Mouse (Mus musculus) thymus, adult 2 months (tissue): ENCODE measurements around the gene 1500009L16Rik. TPM values are rescaled to one million over a fixed set of nuclear protein-coding genes. Genes with fewer than 3 reads are reported as not detected.

ENCODE experiments used
- DNase-seq: peaks from one replicate; pipeline ENCODE4 v3.0.0; 2021
- H3K27ac ChIP-seq: fragments of 200-500 bp; 2 replicates; pipeline ENCODE4 v1.5.1; 2012; ENCODE audit warnings: low read length, control low read depth; ENCODE audit not compliant: control insufficient read depth, insufficient read depth
- H3K27me3 ChIP-seq: fragments of 200-500 bp; 2 replicates; pipeline ENCODE4 v1.6.1; 2012; ENCODE audit warnings: mild to moderate bottlenecking, low read length, moderate library complexity, mixed read lengths; ENCODE audit not compliant: control insufficient read depth, insufficient read depth
- H3K36me3 ChIP-seq: fragments of 200-500 bp; 2 replicates; pipeline ENCODE4 v1.6.1; 2012; ENCODE audit warnings: mild to moderate bottlenecking, low read length, moderate library complexity; ENCODE audit not compliant: control insufficient read depth, insufficient read depth
- H3K4me1 ChIP-seq: fragments of 200-500 bp; replicated peaks from 2 replicates; pipeline ENCODE4 v1.6.1; 2012; ENCODE audit warnings: low read length; ENCODE audit not compliant: control insufficient read depth, insufficient read depth
- H3K4me3 ChIP-seq: fragments of 200-500 bp; 2 replicates; pipeline ENCODE4 v1.5.1; 2012; ENCODE audit warnings: mild to moderate bottlenecking, low read length, control low read depth, moderate library complexity; ENCODE audit not compliant: control insufficient read depth, insufficient read depth
- CTCF ChIP-seq: fragments of 200-500 bp; IDR thresholded peaks from 2 replicates; pipeline ENCODE4 v1.5.1; 2012; ENCODE audit warnings: mild to moderate bottlenecking, control low read depth, low read length, moderate library complexity, borderline replicate concordance; ENCODE audit not compliant: control insufficient read depth, poor library complexity, insufficient read depth; ENCODE audit errors: extremely low read depth
- POLR2A ChIP-seq: fragments of 200-500 bp; IDR thresholded peaks from 2 replicates; pipeline ENCODE4 v1.6.1; 2012; ENCODE audit warnings: mild to moderate bottlenecking, low read length, control low read depth, moderate library complexity; ENCODE audit not compliant: control insufficient read depth, poor library complexity, insufficient read depth; ENCODE audit errors: extremely low read depth
- WGBS: fragments of 180-500 bp; shearing (Covaris S2); methylation state at CpG from one replicate; pipeline ENCODE4 v1.1.7; 2018; 5-methylcytosine and 5-hydroxymethylcytosine counted together
- polyA plus RNA-seq: library from polyadenylated mRNA; depleted of rRNA; stranded (reverse); fragments of >200 nt; gene quantifications from 2 replicates; pipeline ENCODE4 v1.2.3, GENCODE M21; 2012; rRNA removed

The 1500009L16Rik gene
- polyA plus RNA-seq, 1 experiment = 14.5 TPM

DNA sequence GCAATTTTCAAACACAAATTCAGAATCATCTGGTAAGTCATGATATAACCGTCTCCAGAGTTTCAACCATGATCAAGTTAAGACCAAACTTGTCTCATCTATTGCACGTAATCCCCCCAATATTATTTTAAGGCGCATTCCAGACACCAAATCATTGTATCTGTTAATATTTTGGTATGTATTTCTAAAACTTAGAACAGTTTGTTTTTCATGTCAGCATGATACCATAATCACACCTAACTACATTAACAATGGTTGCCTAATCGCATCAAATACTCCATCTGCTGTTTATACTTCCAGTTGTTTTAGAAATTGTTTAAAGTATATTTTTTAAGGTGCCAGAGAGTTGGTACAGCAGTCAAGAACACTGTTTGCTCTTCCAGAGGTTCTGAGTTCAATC lies 72.8 kb downstream of the 1500009L16Rik start:
- Histone ChIP-seq H3K4me1 (no peaks in the 10 kb centered on the region), H3K27me3 (no peaks in the 10 kb centered on the region), H3K4me3 (no peak overlapping the region), H3K36me3 (no peaks in the 10 kb centered on the region), H3K27ac (no peak overlapping the region)
- WGBS = 98% methylated on average over 4 of the region's 4 CpGs
- TF ChIP-seq POLR2A (no peak), CTCF (no peak)
- DNase-seq = no peak

DNA sequence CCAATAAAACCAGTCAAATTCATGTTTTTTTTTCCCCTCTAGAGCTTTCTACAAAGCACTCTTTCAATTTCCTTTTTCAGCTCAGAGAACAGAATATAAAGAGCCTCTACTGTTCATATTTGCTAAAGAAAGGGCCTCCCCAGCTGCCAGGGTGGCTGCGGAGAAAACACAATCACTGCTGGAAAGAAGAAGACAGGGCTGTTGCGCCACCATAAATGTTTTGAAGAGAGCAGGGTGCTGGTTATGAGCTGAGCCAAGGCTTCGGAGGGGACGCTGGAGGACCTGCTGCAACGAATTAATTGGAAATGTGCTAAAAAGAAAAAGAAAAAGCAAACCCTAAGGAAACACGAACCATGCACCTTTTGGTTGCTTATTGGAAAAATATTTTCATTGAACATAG lies 81.4 kb downstream of the 1500009L16Rik start:
- Histone ChIP-seq H3K27me3 (no peaks in the 10 kb centered on the region), H3K36me3 (no peaks in the 10 kb centered on the region), H3K27ac (no peak overlapping the region), H3K4me3 (no peak overlapping the region), H3K4me1 (no peaks in the 10 kb centered on the region)
- TF ChIP-seq CTCF (no peak), POLR2A (no peak)
- DNase-seq = no peak
- 93% methylated on average over 6 of the region's 6 CpGs for WGBS

DNA sequence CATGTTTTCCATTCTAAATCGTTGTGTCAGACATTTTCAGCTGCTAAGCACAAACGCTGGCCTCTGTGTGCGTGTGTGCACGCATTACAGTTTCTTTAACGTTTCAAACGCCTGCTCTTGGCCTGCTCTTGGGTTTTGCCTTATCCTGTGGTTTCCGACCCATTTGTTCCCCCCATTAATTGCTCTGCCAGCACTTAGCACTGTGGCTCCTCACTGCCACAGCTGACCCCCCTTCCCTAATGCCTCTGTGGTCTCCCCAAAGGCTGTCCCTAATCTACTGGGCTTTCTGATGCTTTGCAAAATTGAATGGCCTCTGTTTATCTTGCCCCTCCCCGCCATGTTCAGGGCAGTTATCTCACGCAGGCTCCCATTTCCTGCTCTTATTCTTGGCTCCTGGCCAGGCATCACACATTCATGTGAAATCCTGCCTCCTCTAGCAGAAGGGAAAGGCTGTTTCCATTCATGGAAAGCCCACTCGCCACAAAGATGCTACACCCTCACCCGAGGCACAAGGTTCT lies 82.6 kb downstream of the 1500009L16Rik start:
- 38% methylated on average over 11 of the region's 11 CpGs for WGBS
- H3K4me1 ChIP-seq = no peaks in the 10 kb centered on the region
- H3K36me3 ChIP-seq = no peaks in the 10 kb centered on the region
- no peak overlapping the region for H3K4me3 ChIP-seq
- TF ChIP-seq POLR2A (no peak), CTCF (no peak)
- no peak overlapping the region for H3K27ac ChIP-seq
- DNase-seq = no peak
- no peaks in the 10 kb centered on the region for H3K27me3 ChIP-seq

DNA sequence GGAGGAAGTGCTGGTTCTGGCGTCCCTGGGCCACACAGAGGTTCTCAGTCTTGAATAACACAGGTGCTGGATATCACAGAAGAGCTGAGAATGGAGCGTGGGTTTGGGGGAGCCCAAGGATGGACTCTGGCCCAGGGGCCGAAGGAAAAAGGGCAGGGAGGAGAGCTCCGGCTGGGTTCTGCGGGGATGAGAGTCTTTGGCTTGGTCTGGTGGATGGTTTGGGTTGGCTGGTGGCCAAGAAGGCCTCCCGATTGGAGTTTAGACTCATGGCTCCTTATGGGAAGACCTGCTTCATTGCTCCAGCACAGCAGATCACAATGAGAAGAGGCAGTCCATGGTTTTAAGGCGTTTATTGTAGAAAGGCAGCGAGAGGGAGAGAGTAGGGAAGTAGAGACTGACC lies 84.6 kb downstream of the 1500009L16Rik start:
- no peak overlapping the region for H3K27ac ChIP-seq
- no peaks in the 10 kb centered on the region for H3K4me1 ChIP-seq
- H3K4me3 ChIP-seq = no peak overlapping the region
- no peak for TF ChIP-seq POLR2A
- no peak for TF ChIP-seq CTCF
- H3K27me3 ChIP-seq = no peaks in the 10 kb centered on the region
- H3K36me3 ChIP-seq = no peaks in the 10 kb centered on the region
- DNase-seq = no peak
- 88% methylated on average over 8 of the region's 8 CpGs for WGBS

Other genes starting within 250 kb of the 1500009L16Rik start
- gene Aldh1l2, start 188.7 kb upstream of the 1500009L16Rik start, polyA plus RNA-seq = 0.27 and 0.48 TPM in 2 replicates
- gene Washc4, start 179.1 kb upstream of the 1500009L16Rik start, polyA plus RNA-seq = 3.9 and 4.2 TPM in 2 replicates
- gene Appl2, start 74.1 kb upstream of the 1500009L16Rik start, polyA plus RNA-seq = 6.0 and 7.0 TPM in 2 replicates